Mouse (Mus musculus) left cerebral cortex, adult 11 months (tissue): ENCODE measurements around the gene Olfr275.
"Not testable (repeated sequence)": the region's sequence is repeated elsewhere in the genome, so short reads cannot be mapped to it uniquely, and the experiment has no call there.

Experiments
- DNase-seq: peaks from one replicate; pipeline ENCODE4 v3.0.0; 2022; ENCODE audit warnings: low spot score

Olfr275 gene

DNA sequence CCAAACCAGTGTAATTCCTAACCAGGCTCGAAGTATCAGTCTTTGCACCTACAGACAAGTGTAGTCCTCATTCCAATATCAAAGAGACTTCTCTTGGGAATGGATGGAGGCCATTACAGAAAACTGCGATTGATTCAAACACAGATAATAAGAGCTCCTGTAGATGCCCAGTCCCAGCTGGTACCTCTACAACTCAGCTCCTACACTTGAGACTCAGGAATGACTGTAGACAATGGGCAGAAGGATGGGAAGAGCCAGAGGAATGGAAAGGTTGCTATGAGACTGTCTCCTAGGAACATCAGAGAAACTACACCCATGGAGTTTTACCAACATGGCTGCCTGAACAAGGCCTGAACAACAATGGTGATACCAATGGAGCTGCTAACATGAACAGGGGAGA is at the start of gene Olfr275:
Gene Olfr275 (plus strand): TSS at position 301 of the 400 bp plus-strand sequence.
- no peak for DNase-seq

DNA sequence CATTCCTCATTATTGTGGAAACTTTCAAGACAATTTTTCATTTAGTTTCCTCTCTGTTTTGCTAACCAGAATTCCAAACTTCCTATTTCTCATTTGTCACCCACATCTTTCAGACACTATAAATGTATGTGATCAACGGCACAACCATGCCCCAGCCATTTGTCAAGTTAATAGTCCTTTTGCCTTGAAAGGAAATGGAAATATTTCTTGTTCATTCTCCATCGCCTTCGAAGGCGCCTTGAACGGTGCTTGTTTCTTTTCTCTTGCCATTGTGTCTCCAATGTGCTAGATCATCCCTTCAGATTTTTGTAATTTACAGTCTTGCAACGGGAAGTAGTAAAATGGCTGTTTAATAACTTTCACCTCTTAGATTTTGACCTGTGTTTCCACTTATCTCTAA is 48.8 kb upstream of the Olfr275 start:
- DNase-seq = no peak

DNA sequence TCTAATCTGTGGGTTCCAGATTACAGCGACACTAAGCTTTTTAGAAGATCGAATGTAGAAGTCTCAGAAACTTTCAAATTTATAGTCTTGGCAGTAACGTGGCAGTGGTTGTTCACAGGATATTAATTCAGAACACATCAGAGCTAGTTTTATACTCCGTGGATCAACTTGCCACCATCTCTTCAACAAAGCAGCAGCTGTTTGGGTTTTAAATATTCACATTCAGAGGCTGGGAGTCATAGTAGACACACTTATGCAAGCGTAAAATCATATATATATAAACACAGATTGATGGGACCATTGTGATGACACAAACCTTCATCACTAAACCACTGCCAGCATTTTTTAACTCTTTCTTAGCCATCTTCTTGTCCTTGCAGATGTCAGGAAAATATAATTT is 42.2 kb upstream of the Olfr275 start:
- DNase-seq = no peak

DNA sequence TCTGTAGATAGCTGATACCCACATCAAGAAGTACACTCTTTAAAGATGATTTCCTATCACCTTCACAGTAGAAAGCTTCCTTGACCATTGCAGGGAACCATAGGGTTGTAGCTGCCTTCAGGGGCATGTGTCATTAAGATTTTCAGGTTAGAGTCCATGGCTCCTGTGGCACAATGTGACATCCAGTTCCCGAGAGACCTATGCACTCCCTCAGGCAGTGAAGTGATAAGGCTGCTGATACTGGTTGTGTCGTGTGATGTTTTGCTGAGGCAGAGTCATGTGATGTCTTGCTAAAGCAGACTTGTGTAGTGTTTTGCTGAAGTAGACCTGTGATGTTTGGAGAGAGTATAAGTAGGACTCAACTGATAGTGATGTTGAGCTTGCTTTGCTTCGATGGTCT is 14.4 kb upstream of the Olfr275 start:
- no peak for DNase-seq

DNA sequence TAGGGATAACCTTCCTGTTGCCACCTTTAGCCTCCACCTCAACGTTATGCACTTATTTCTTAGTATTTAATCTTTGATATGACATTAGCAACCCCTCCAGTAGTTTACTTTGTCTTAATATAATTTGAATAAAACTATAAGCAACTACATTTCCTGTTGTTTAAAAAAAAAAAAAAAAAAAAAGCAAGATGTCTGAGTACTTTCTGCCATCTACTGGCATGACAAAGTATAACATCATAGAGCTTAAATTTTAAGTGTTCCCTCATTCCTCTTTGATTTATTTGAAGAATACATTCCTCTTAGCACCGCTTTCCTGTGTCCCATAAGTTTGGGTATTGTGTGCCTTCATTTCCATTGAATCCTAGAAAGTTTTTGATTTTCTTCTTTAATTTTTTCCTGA is 2.5 kb upstream of the Olfr275 start:
- DNase-seq = peak; percentile 1

DNA sequence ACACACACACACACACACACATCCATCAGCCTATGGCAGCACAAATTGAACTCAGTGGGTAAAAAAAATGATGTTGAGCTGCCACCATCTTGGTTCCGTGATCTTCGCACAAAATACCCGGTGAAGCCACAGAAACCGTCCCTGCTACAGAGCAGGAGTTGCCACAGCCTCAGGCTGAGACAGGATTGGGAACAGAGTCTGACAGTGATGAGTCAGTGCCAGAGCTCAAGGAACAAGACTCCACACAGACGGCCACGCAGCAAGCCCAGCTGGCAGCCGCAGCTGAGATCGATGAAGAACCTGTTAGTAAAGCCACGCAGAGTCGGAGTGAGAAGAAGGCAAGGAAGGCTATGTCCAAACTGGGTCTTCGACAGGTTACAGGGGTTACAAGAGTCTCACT is 7.0 kb downstream of the Olfr275 start:
- no peak for DNase-seq

DNA sequence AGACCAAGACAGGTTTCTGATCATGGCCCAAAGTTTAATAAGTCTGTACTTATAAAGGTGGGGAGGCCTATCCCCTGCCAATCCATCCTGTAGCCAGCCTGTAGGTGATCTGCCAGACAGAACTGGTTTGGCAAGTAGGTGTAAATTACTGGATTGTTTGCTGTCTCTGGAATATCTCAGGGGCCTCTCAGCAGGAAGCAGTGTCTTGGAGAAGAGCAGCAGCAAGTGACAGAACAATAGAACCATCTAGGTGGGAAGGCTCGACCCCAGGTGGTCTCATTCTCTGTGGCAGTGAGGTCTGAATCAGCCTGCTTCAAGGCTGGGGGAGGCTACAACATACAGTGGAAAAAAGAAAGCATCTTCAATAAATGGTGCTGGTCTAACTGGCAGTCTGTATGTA is 31.0 kb downstream of the Olfr275 start:
- not testable (repeated sequence) for DNase-seq

DNA sequence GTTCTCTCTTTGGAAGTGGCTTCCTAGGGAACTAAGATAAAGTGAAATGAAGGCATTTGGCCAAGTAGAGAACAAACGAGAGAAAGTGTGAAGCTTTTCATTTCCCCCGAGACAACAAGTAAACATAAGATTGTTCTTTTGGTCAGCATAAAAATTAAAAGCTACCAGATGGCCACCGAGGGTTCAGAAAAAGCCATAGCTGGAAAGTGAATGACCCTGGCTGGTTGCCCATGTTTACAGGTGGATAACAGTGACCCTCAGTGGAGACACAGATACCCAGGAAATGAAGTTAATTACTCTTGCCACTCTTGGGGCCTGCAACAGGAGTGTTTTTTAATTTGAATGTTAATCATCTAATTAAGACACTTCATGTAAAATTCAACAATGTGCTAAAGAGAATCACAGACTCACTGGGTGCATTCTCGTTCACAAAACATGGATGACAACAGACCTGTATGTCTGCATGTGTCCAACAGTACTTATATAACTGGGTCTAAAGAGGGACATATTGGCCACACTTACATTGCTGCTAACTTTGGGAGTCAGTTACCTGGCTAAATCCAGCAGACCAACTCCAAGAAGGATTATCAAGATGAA is 34.7 kb downstream of the Olfr275 start:
- DNase-seq = no peak

DNA sequence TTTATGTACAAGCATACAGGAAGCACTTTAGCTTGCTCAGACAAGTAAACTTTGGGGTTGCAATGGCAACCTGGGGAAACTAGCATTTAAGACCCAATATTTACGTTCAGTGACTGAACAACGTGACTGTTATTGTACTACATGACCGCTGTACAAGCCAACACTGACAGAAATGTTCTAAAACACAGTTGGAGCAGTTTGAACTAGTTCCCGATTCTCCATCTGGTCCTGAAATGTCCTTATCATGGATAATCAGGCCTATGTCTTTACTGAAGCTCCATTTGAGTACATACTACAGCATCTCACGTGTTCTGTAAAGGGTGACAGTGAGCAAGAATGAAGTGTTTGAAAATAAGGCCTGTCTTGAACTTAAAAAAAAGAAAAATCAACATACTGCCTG is 35.3 kb downstream of the Olfr275 start:
- no peak for DNase-seq

DNA sequence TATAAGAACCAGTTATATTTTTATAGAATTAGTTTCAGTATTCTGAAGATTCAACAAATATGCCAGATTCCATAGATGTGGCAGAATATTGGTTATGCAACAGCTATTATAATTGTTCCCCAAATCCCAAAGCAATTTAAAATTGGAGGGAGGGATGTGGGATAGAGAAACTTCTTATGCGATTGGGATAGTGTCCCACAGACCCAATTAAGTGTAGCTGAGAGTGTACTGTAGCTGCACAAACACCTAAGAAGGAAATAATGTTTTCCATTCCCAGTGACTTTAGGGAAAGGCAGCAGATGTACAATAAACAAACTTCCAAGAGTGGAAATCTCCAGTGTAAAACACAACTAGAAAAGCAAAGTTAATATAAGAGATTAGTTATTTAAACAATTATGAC is 44.7 kb downstream of the Olfr275 start, which contains the start of gene Olfr273:
Gene Olfr273 (minus strand): TSS at position 101 of the 400 bp plus-strand sequence.
- no peak for DNase-seq

DNA sequence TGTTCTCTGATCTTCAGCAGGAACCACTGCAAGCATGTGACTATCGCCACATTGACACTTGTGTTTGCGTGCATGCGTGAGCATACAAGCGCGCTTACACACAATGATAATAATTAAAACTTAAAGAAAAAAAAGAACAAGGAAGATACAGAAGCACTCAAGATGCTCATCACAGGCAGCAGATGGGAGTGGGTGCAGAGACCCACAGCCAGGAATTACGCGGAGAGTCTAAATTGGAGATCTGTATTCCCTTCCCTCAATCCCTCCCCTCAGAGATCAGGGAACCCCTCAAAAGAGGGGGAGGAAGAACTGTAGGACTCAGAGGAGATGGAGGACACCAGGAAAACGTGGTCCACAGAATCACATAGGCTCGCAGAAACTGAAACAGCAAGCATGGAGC is 49.8 kb downstream of the Olfr275 start:
- DNase-seq = no peak
